In genomic region chr10:5367465-5368011, GRCm38 (mm10) we compare ENCODE assay signal across 13 mouse cellular contexts.
DNase-seq lines count a peak whose midpoint lies in the region; ATAC-seq and TF ChIP-seq lines count a peak whose summit lies in the region.
"Had no signal": no experiment of that assay in that cellular context is flagged by ENCODE, and none has a peak within 500 bp of the region (broad histone marks: within the 10 kb centered on the region; RNA-seq: fewer than 3 reads in every experiment).

No protein-coding gene starts in this region.

- H3K36me3 ChIP-seq in kidney, adult 2 months (ENCODE audit: control insufficient read depth, insufficient read depth, low read length): no peaks in the 10 kb centered on the region
- no peaks in the 10 kb centered on the region for H3K36me3 ChIP-seq in CH12.LX (replicated peaks in 1 of 2; ENCODE audit: control insufficient read depth in 1 of 2, insufficient read depth in 1 of 2, low read length in 1 of 2)
- no peaks in the 10 kb centered on the region for H3K36me3 ChIP-seq in embryonic facial prominence, embryonic 15.5 days
- no peaks in the 10 kb centered on the region for H3K36me3 ChIP-seq in forebrain, embryonic 11.5 days (ENCODE audit: control insufficient read depth, insufficient read depth, low read length)
- H3K36me3 ChIP-seq: forebrain, embryonic 12.5 days; limb, embryonic 12.5 days had no signal

- no peak overlapping the region for H3K9ac ChIP-seq in CH12.LX (ENCODE audit: insufficient read depth, low read depth)
- H3K9ac ChIP-seq in embryonic facial prominence, embryonic 15.5 days: no peak overlapping the region
- no peak overlapping the region for H3K9ac ChIP-seq in forebrain, embryonic 11.5 days (ENCODE audit: low read length)
- H3K9ac ChIP-seq: forebrain, embryonic 12.5 days; hindbrain, embryonic 14.5 days; limb, embryonic 12.5 days had no signal

- no peak for TF ChIP-seq POLR2A in kidney, adult 2 months (IDR thresholded peaks at IDR 0.05; ENCODE audit: low read depth, low read length)
- TF ChIP-seq POLR2A in CH12.LX (IDR thresholded peaks at IDR 0.05; ENCODE audit: low read depth, low read length): no peak

- 40% methylated on average over 12 of the region's 12 CpGs for WGBS in kidney, adult 2 months
- 45% methylated on average over 12 of the region's 12 CpGs for whole genome bisulfite sequencing in embryonic facial prominence, embryonic 15.5 days
- WGBS in forebrain, embryonic 11.5 days: 73% methylated on average over 12 of the region's 12 CpGs

- peak overlapping the region; percentile 67 for H3K4me2 ChIP-seq in CH12.LX (ENCODE audit: insufficient read depth, low read depth, poor library complexity, severe bottlenecking)
- no peak overlapping the region for H3K4me2 ChIP-seq in embryonic facial prominence, embryonic 15.5 days (replicated peaks)
- H3K4me2 ChIP-seq in forebrain, embryonic 11.5 days (ENCODE audit: low read depth, low read length, severe bottlenecking): no peak overlapping the region
- H3K4me2 ChIP-seq: forebrain, embryonic 12.5 days; hindbrain, embryonic 14.5 days; limb, embryonic 12.5 days had no signal

- H3K4me1 ChIP-seq in kidney, adult 2 months (ENCODE audit: control insufficient read depth, insufficient read depth, low read length): no peaks in the 10 kb centered on the region; the same call in 1 of the 2 replicates
- H3K4me1 ChIP-seq in CH12.LX (ENCODE audit: control insufficient read depth in 1 of 2, insufficient read depth in 2 of 2): no peaks in the 10 kb centered on the region
- H3K4me1 ChIP-seq in embryonic facial prominence, embryonic 15.5 days: no peaks in the 10 kb centered on the region
- no peaks in the 10 kb centered on the region for H3K4me1 ChIP-seq in forebrain, embryonic 11.5 days (replicated peaks; ENCODE audit: control insufficient read depth, insufficient read depth, low read length)
- H3K4me1 ChIP-seq: limb, embryonic 12.5 days had no signal

- no peak for TF ChIP-seq CTCF in kidney, adult 2 months (conservative IDR thresholded peaks at IDR 0.05; ENCODE audit: insufficient read depth, insufficient read length, low read depth, low read length)
- no peak for TF ChIP-seq CTCF in CH12.LX (conservative IDR thresholded peaks at IDR 0.05 in 1 of 2, IDR thresholded peaks at IDR 0.05 in 1 of 2; ENCODE audit: low read depth in 2 of 2, low read length in 2 of 2)

- peak overlapping the region; percentile 50; the same call in 1 of the 2 replicates for H3K27ac ChIP-seq in kidney, adult 2 months (ENCODE audit: insufficient read depth, low read depth, low read length)
- H3K27ac ChIP-seq in CH12.LX (ENCODE audit: insufficient read depth, low read depth): no peak overlapping the region
- H3K27ac ChIP-seq in embryonic facial prominence, embryonic 15.5 days (replicated peaks): no peak overlapping the region
- H3K27ac ChIP-seq in forebrain, embryonic 11.5 days (ENCODE audit: low read depth, low read length): no peak overlapping the region
- H3K27ac ChIP-seq: forebrain, embryonic 12.5 days; hindbrain, embryonic 14.5 days; limb, embryonic 12.5 days; macrophage had no signal

- H3K79me2 ChIP-seq in CH12.LX (replicated peaks; ENCODE audit: control insufficient read depth, extremely low read depth, insufficient read depth, poor library complexity, severe bottlenecking): no peaks in the 10 kb centered on the region

- H3K4me3 ChIP-seq in kidney, adult 2 months (ENCODE audit: insufficient read depth, low read depth, low read length): peak overlapping the region; percentile 50
- H3K4me3 ChIP-seq in CH12.LX (replicated peaks in 1 of 3; ENCODE audit: low read depth in 2 of 3, low read length in 2 of 3, poor library complexity in 1 of 3): no peak overlapping the region
- H3K4me3 ChIP-seq in embryonic facial prominence, embryonic 15.5 days (replicated peaks): peak overlapping the region; percentile 3; the same call in 1 of the 2 replicates
- no peak overlapping the region for H3K4me3 ChIP-seq in forebrain, embryonic 11.5 days (ENCODE audit: low read depth, low read length)
- H3K4me3 ChIP-seq: forebrain, embryonic 12.5 days; limb, embryonic 12.5 days had no signal

- TF ChIP-seq RAD21 in CH12.LX (IDR thresholded peaks at IDR 0.05; ENCODE audit: low read depth, low read length): no peak

- no peak for TF ChIP-seq EP300 in CH12.LX (IDR thresholded peaks at IDR 0.05; ENCODE audit: low read length)

- dilution Hi-C loops in CH12.LX (cut with MboI; ENCODE audit: extremely low pct_ligation_motif_present, extremely low pct_unique_long_range_greater_than_20kb, low sequenced_read_pairs): no loop called here

- no peaks in the 10 kb centered on the region for H3K9me3 ChIP-seq in CH12.LX (replicated peaks; ENCODE audit: low read length)
- no peaks in the 10 kb centered on the region for H3K9me3 ChIP-seq in embryonic facial prominence, embryonic 15.5 days (replicated peaks)
- no peaks in the 10 kb centered on the region for H3K9me3 ChIP-seq in forebrain, embryonic 11.5 days (ENCODE audit: control insufficient read depth, low read length)
- H3K9me3 ChIP-seq: forebrain, embryonic 12.5 days; limb, embryonic 12.5 days had no signal

- DNase-seq in kidney, adult 2 months: peak; percentile 21
- DNase-seq in kidney, postnatal 10 days: no peak
- DNase-seq in CH12.LX (ENCODE audit: extremely low read depth): no peak
- peak; percentile 32 to 42 for DNase-seq in left cerebral cortex, adult 8-10 months (ENCODE audit: low spot score in 2 of 2)
- no peak for DNase-seq in thymus, postnatal 36 days
- no peak for DNase-seq in cerebellum, adult 11 months
- no peak for DNase-seq in forebrain, embryonic 11.5 days (ENCODE audit: low spot score)

- no peak for ATAC-seq in embryonic facial prominence, embryonic 15.5 days (ENCODE audit: insufficient number of reproducible peaks, low FRiP score, low TSS enrichment, low read depth)
- ATAC-seq in forebrain, embryonic 11.5 days (replicated peaks; ENCODE audit: low FRiP score): no peak
- ATAC-seq: CD4-positive, CD25-positive, alpha-beta regulatory T cell, adult 4 months had no signal

- in situ Hi-C loops in CH12.LX (cut with MboI; ENCODE audit: low pct_ligation_motif_present, low pct_unique_long_range_greater_than_20kb, low sequenced_read_pairs): no loop called here

- H3K27me3 ChIP-seq in kidney, adult 2 months (replicated peaks; ENCODE audit: control insufficient read depth, insufficient read depth, low read length): no peaks in the 10 kb centered on the region
- H3K27me3 ChIP-seq in CH12.LX (replicated peaks): no peaks in the 10 kb centered on the region
- H3K27me3 ChIP-seq in embryonic facial prominence, embryonic 15.5 days: no peaks in the 10 kb centered on the region
- no peaks in the 10 kb centered on the region for H3K27me3 ChIP-seq in forebrain, embryonic 11.5 days (ENCODE audit: control insufficient read depth, insufficient read depth, low read length)
- H3K27me3 ChIP-seq: forebrain, embryonic 12.5 days; limb, embryonic 12.5 days had no signal

TF ChIP-seq in CH12.LX, 34 proteins besides CTCF, POLR2A, EP300 and RAD21:
- no peak for TF ChIP-seq GABPA (IDR thresholded peaks at IDR 0.05; ENCODE audit: insufficient replicate concordance, low read depth, low read length)
- TF ChIP-seq ZKSCAN1 (IDR thresholded peaks at IDR 0.05; ENCODE audit: borderline replicate concordance, low read depth, low read length): no peak
- no peak for TF ChIP-seq TCF12 (IDR thresholded peaks at IDR 0.05; ENCODE audit: low read depth, low read length)
- TF ChIP-seq IRF4 (IDR thresholded peaks at IDR 0.05; ENCODE audit: low read depth, low read length): no peak
- no peak for TF ChIP-seq POLR2AphosphoS2 (IDR thresholded peaks at IDR 0.05; ENCODE audit: low read depth, low read length)
- TF ChIP-seq MEF2A (IDR thresholded peaks at IDR 0.05; ENCODE audit: borderline replicate concordance, low read depth, low read length): no peak
- TF ChIP-seq HCFC1 (IDR thresholded peaks at IDR 0.05; ENCODE audit: low read depth, low read length): no peak
- no peak for TF ChIP-seq MAX (IDR thresholded peaks at IDR 0.05; ENCODE audit: low read length)
- no peak for TF ChIP-seq KAT2A (IDR thresholded peaks at IDR 0.05; ENCODE audit: insufficient replicate concordance, low read length)
- TF ChIP-seq MYC (IDR thresholded peaks at IDR 0.05; ENCODE audit: low read depth, low read length): no peak
- no peak for TF ChIP-seq NRF1 (IDR thresholded peaks at IDR 0.05; ENCODE audit: low read depth, low read length)

Comparison
In these comparisons a context has a peak if more than half of its experiments do, and no peak if none do; other contexts are left out.
1. DNase-seq: peak in kidney, adult 2 months (single experiment) and left cerebral cortex, adult 8-10 months (2 of 2); none in kidney, postnatal 10 days (single experiment), CH12.LX (single experiment), thymus, postnatal 36 days (0 of 2), cerebellum, adult 11 months (single experiment) and forebrain, embryonic 11.5 days (single experiment).
2. H3K4me3 ChIP-seq: peak in kidney, adult 2 months (single experiment) and embryonic facial prominence, embryonic 15.5 days (single experiment); none in CH12.LX (0 of 3) and forebrain, embryonic 11.5 days (single experiment).